Mouse (Mus musculus): Measurements from ENCODE around the gene Nt5dc3. TPM values are rescaled to one million over a fixed set of nuclear protein-coding genes. Genes with fewer than 3 reads are reported as not detected.

Nt5dc3 gene
- polyA plus RNA-seq (2012; ENCODE audit: insufficient read depth, insufficient read length, missing spikeins): 5.3 and 6.8 TPM in 2 replicates

DNA sequence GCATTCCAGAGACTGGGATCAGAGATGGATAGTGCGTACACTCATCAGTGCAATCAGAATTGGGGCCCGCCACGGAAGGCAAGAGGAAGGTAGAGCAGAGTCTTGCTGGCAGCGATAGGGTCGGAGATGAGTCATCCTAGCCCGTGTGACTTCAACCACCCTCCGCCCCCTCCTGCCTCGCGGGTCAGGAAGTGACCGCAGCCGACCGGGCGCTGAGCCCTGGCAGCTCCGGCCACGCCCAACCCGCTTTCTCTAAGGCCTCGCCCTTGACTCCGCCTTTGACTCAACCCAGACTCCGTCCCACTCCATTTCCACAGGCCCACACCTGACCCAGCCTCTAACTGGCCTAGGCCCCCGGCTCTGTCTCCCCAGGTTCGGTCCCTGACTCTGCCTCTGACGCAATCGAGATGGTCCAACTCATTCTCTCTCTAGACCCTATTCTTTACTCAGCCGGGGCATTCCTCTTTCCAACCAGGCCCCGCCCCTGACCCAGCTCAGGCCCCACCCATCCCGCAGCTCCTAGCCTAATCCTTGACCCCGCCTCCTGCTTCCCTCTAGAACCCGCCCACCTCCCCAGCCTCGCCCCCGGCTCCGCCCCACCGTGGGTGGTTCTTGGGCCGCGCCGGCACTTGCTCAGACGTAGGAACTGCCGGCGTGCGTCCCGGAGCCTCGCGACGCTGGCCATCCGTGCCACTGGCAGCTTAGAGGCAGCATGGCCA, at the start of gene Nt5dc3:
Nt5dc3 (plus strand) TSS at position 608 of the 719 bp plus-strand sequence.
- Histone ChIP-seq H3K4me1 (ENCODE audit: control insufficient read depth, insufficient read depth, low read length) (peaks cover 20% of the 10 kb centered on the region), H3K27ac (ENCODE audit: insufficient read depth, low read depth, low read length) (peak within 1 kb of the TSS; percentile 90), H3K4me3 (ENCODE audit: insufficient read depth, low read length) (peak within 1 kb of the TSS; percentile 94)
- TF ChIP-seq POLR2A (IDR thresholded peaks at IDR 0.05; ENCODE audit: borderline replicate concordance, low read depth, low read length) (peak; percentile 76; the same call in 1 of the 2 replicates), CTCF (IDR thresholded peaks at IDR 0.05; ENCODE audit: low read depth, low read length) (no peak)

DNA sequence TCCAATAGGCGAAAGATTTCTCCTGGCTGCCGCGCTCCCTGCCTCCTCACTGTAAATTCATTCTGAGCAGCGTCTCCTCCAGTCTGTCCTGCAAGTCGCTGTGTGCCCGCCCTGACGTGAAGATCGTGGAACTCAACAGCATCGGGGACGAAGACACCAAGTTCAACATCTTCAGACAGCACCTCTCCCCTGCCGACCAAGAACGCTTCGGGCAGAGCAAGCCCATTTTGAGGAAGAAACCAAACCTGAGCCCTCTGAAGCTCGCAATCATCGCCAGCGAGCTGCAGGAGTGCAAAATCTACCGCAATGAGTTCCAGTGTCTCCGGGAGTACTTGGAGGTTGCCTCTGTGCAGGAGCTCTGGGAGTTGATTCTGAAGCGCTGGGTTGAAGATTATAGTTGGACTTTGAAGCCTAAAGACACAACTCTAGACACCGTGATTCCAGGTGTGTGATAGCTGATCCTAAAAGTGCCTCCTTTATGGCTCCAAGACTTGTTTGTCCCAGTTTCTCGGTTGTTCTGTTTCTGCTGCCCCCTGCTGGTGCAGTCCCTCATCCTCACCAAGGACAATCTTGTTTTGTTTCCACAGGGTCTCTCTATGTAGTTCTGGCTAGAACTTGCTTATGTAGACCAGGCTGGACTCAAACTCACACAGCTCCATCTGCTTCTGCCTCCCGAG, 47.8 kb upstream of the Nt5dc3 start:
- TF ChIP-seq CTCF (IDR thresholded peaks at IDR 0.05; ENCODE audit: low read depth, low read length): peak; percentile 71
- TF ChIP-seq POLR2A (IDR thresholded peaks at IDR 0.05; ENCODE audit: borderline replicate concordance, low read depth, low read length): no peak
- peak overlapping the region; percentile 48 for H3K4me3 ChIP-seq (ENCODE audit: insufficient read depth, low read length)
- H3K4me1 ChIP-seq (ENCODE audit: control insufficient read depth, insufficient read depth, low read length): peaks cover 21% of the 10 kb centered on the region
- no peak overlapping the region for H3K27ac ChIP-seq (ENCODE audit: insufficient read depth, low read depth, low read length)

DNA sequence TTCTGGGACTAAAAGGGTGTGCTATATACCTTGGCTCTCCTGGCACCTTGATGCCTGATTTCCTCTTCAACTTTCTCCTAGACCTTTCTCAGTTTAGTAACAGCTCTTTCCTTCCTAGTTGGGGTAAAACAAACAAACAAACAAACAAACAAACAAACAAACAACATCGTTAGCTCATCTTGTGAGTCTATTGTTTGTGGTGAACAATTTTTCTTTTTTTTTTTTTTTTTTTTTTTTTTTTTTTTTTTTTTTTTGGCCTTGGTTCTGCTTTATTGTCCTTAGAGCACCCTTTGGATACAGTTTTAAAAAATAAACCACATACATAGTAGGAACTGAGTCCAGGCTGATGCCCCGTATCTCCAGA, 47.3 kb upstream of the Nt5dc3 start:
- Histone ChIP-seq H3K4me3 (ENCODE audit: insufficient read depth, low read length) (no peak overlapping the region), H3K27ac (ENCODE audit: insufficient read depth, low read depth, low read length) (no peak overlapping the region), H3K4me1 (ENCODE audit: control insufficient read depth, insufficient read depth, low read length) (peaks cover 21% of the 10 kb centered on the region)
- TF ChIP-seq CTCF (IDR thresholded peaks at IDR 0.05; ENCODE audit: low read depth, low read length) (no peak; the same call in 1 of the 2 replicates), POLR2A (IDR thresholded peaks at IDR 0.05; ENCODE audit: borderline replicate concordance, low read depth, low read length) (no peak)

- Histone ChIP-seq H3K4me3 (ENCODE audit: insufficient read depth, low read length) (no peak overlapping the region), H3K27ac (ENCODE audit: insufficient read depth, low read depth, low read length) (no peak overlapping the region), H3K4me1 (ENCODE audit: control insufficient read depth, insufficient read depth, low read length) (peaks cover 8% of the 10 kb centered on the region)
- TF ChIP-seq POLR2A (IDR thresholded peaks at IDR 0.05; ENCODE audit: borderline replicate concordance, low read depth, low read length) (no peak), CTCF (IDR thresholded peaks at IDR 0.05; ENCODE audit: low read depth, low read length) (no peak)
Measured at GRCm38 (mm10) chr10:86735036-86735435, 43.8 kb upstream of the Nt5dc3 start.

DNA sequence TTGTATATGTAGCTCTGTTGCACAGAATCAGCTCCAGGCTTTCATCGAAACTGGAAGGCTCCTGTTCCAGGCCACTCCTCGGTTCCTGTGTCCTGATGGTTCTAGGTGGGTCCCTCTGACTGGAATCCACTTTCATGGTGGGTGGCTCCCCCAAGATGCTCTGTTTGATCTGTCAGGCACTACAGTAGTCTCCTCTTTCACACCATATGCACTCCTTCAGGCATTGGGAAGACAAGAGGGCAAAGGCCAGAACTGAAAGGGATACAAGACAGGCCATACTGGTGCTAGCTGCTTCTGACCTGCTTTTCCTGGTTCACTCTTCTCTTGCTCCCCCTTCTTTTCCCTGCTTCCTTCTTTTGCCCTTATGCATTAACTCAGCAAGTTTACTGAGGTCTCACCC, 35.9 kb upstream of the Nt5dc3 start:
- H3K4me1 ChIP-seq (ENCODE audit: control insufficient read depth, insufficient read depth, low read length): peaks cover 16% of the 10 kb centered on the region
- TF ChIP-seq POLR2A (IDR thresholded peaks at IDR 0.05; ENCODE audit: borderline replicate concordance, low read depth, low read length) (no peak), CTCF (IDR thresholded peaks at IDR 0.05; ENCODE audit: low read depth, low read length) (no peak)
- no peak overlapping the region for H3K27ac ChIP-seq (ENCODE audit: insufficient read depth, low read depth, low read length)
- H3K4me3 ChIP-seq (ENCODE audit: insufficient read depth, low read length): no peak overlapping the region

- Histone ChIP-seq H3K27ac (ENCODE audit: insufficient read depth, low read depth, low read length) (no peak overlapping the region), H3K4me3 (ENCODE audit: insufficient read depth, low read length) (no peak overlapping the region), H3K4me1 (ENCODE audit: control insufficient read depth, insufficient read depth, low read length) (peaks cover 16% of the 10 kb centered on the region)
- TF ChIP-seq POLR2A (IDR thresholded peaks at IDR 0.05; ENCODE audit: borderline replicate concordance, low read depth, low read length) (no peak), CTCF (IDR thresholded peaks at IDR 0.05; ENCODE audit: low read depth, low read length) (no peak)
Measured at GRCm38 (mm10) chr10:86744306-86744705, 34.5 kb upstream of the Nt5dc3 start.

DNA sequence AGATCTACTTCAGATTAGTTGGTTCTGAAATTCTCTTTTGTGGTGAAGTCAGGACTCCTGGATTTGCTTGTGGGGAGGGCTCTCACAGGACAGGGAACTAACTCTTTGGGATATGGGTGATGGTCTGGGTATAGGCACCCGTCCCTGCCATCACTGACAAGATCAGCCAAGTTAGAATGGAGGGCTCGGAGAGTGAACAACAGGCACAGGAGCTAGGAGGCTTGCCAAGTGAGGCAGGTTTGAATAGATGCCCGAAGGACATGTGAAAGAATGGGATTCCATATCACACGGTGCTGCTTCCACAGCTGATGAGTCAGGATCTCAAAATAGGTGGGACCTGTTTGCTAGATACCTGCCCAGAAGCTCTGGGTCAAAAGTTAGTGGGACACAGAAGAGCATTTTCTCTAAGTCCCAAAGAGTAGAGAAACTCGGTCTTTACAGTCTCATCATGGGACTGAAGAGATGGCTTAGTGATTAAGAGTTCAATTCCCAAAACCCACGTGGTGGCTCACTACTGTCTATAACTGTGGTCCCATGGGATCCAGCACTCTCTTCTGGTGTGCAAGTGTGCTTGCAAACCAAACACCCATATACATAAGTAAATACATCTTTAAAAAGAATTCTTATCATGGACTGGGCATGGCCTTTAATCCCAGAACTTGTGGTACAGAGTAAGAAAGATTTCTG, 22.8 kb upstream of the Nt5dc3 start:
- H3K4me1 ChIP-seq (ENCODE audit: control insufficient read depth, insufficient read depth, low read length): peaks cover under 1% of the 10 kb centered on the region; the same call in 1 of the 2 replicates
- no peak overlapping the region for H3K4me3 ChIP-seq (ENCODE audit: insufficient read depth, low read length)
- no peak for TF ChIP-seq POLR2A (IDR thresholded peaks at IDR 0.05; ENCODE audit: borderline replicate concordance, low read depth, low read length)
- no peak for TF ChIP-seq CTCF (IDR thresholded peaks at IDR 0.05; ENCODE audit: low read depth, low read length)
- H3K27ac ChIP-seq (ENCODE audit: insufficient read depth, low read depth, low read length): no peak overlapping the region

- no peak overlapping the region for H3K4me3 ChIP-seq (ENCODE audit: insufficient read depth, low read length)
- H3K27ac ChIP-seq (ENCODE audit: insufficient read depth, low read depth, low read length): no peak overlapping the region
- no peak for TF ChIP-seq POLR2A (IDR thresholded peaks at IDR 0.05; ENCODE audit: borderline replicate concordance, low read depth, low read length)
- no peak for TF ChIP-seq CTCF (IDR thresholded peaks at IDR 0.05; ENCODE audit: low read depth, low read length)
- peaks cover 4% of the 10 kb centered on the region for H3K4me1 ChIP-seq (ENCODE audit: control insufficient read depth, insufficient read depth, low read length)
Measured at GRCm38 (mm10) chr10:86757724-86758123, 21.1 kb upstream of the Nt5dc3 start.

- Histone ChIP-seq H3K27ac (ENCODE audit: insufficient read depth, low read depth, low read length) (no peak overlapping the region), H3K4me3 (ENCODE audit: insufficient read depth, low read length) (no peak overlapping the region), H3K4me1 (ENCODE audit: control insufficient read depth, insufficient read depth, low read length) (peaks cover 4% of the 10 kb centered on the region)
- no peak for TF ChIP-seq POLR2A (IDR thresholded peaks at IDR 0.05; ENCODE audit: borderline replicate concordance, low read depth, low read length)
- TF ChIP-seq CTCF (IDR thresholded peaks at IDR 0.05; ENCODE audit: low read depth, low read length): no peak
Measured at GRCm38 (mm10) chr10:86758211-86758610, 20.6 kb upstream of the Nt5dc3 start.

Measured in bone marrow macrophage, adult 2 months (primary cell).